Mouse (Mus musculus): ENCODE measurements around the gene Ranbp3l. TPM values are rescaled to one million over a fixed set of nuclear protein-coding genes. Genes with fewer than 3 reads are reported as not detected.
A peak's percentile ranks its signal among the peaks of the same experiment; 100 is the strongest.

Ranbp3l gene
- polyA plus RNA-seq, 1 experiment from 2014 or later, result 0.30 TPM

GRCm38 (mm10) chr15:9114599-9114998 lies 146.8 kb downstream of the Ranbp3l start:
- 42% methylated on average over 5 of the region's 5 CpGs for WGBS
- DNase-seq (ENCODE audit: low spot score) (peak; percentile 49), ATAC-seq (replicated peaks; ENCODE audit: low FRiP score, low TSS enrichment, low read depth) (no peak; the same call in 1 of the 2 replicates)
- Histone ChIP-seq H3K9ac (ENCODE audit: low read length) (no peak overlapping the region), H3K4me1 (replicated peaks; ENCODE audit: control insufficient read depth, insufficient read depth, low read length) (peaks cover 3% of the 10 kb centered on the region; the same call in 1 of the 2 replicates), H3K27me3 (replicated peaks; ENCODE audit: control insufficient read depth, insufficient read depth, low read length) (no peaks in the 10 kb centered on the region), H3K9me3 (ENCODE audit: control insufficient read depth, low read length) (no peaks in the 10 kb centered on the region), H3K4me3 (ENCODE audit: low read depth, low read length) (no peak overlapping the region), H3K4me2 (ENCODE audit: low read length) (no peak overlapping the region), H3K36me3 (ENCODE audit: control insufficient read depth, insufficient read depth, low read length) (peaks cover 83% of the 10 kb centered on the region), H3K27ac (ENCODE audit: low read depth) (no peak overlapping the region)

Other genes starting within 250 kb of the Ranbp3l start
- gene Nadk2, start 103.3 kb downstream of the Ranbp3l start, polyA plus RNA-seq (2014; fragmentation: Nextera tagmentation; extraction: Ambion mirVana), result 44.6 and 46.5 TPM in 2 replicates
- gene Lmbrd2, start 172.6 kb downstream of the Ranbp3l start, polyA plus RNA-seq (2014; fragmentation: Nextera tagmentation; extraction: Ambion mirVana), result 4.6 and 4.9 TPM in 2 replicates
- gene Skp2, start 187.5 kb downstream of the Ranbp3l start, polyA plus RNA-seq (2014; fragmentation: Nextera tagmentation; extraction: Ambion mirVana), result 73.2 and 86.4 TPM in 2 replicates

All from intestine, embryonic 14.5 days (tissue).